Comparison of ENCODE assay signal across 34 mouse cellular contexts in genomic region chr19:55195574-55195973, GRCm38 (mm10). TPM values are rescaled to one million over a fixed set of nuclear protein-coding genes. Genes with fewer than 3 reads are reported as not detected.
A peak's percentile ranks its signal among the peaks of the same experiment; 100 is the strongest.
DNase-seq lines count a peak whose midpoint lies in the region; ATAC-seq and TF ChIP-seq lines count a peak whose summit lies in the region.
"Had no signal": no experiment of that assay in that cellular context is flagged by ENCODE, and none has a peak within 500 bp of the region (broad histone marks: within the 10 kb centered on the region; RNA-seq: fewer than 3 reads in every experiment).

No protein-coding gene starts in this region.

- TF ChIP-seq EP300 in lung, postnatal 0 days (IDR thresholded peaks at IDR 0.05): no peak

- 67% methylated on average over 3 of the region's 3 CpGs for WGBS in liver, embryonic 15.5 days (ENCODE audit: insufficient replicate concordance)
- 66% methylated on average over 3 of the region's 3 CpGs for WGBS in liver, embryonic 12.5 days (ENCODE audit: insufficient replicate concordance)
- WGBS in lung, postnatal 0 days: 43% methylated on average over 3 of the region's 3 CpGs

- DNase-seq in adrenal gland, adult (ENCODE audit: inconsistent age in 2 of 2, low spot score in 1 of 2): peak; percentile 58 to 80
- no peak for DNase-seq in adrenal gland, adult 18-20 months (ENCODE audit: low spot score in 2 of 2)
- peak; percentile 44 for DNase-seq in lung, postnatal 0 days (ENCODE audit: low spot score)
- no peak for DNase-seq in lung, postnatal 14 days
- peak; percentile 46 to 66 for DNase-seq in adrenal gland, postnatal 36 days
- no peak for DNase-seq in left cerebral cortex, adult 2 months (ENCODE audit: extremely low spot score in 1 of 2, low spot score in 2 of 2)
- DNase-seq: cerebellum, adult 11-12 months; cerebellum, adult 9-11 months; embryo, embryonic 11 days; gastrocnemius, postnatal 14 days; kidney, adult 18-20 months; kidney, postnatal 36 days had no signal

- no peak for TF ChIP-seq CTCF in lung, postnatal 0 days (IDR thresholded peaks at IDR 0.05)
- no peak for TF ChIP-seq CTCF in left cerebral cortex, adult 2 months (IDR thresholded peaks at IDR 0.05)

- H3K9ac ChIP-seq in liver, embryonic 15.5 days: no peak overlapping the region
- no peak overlapping the region for H3K9ac ChIP-seq in liver, embryonic 12.5 days
- no peak overlapping the region for H3K9ac ChIP-seq in lung, postnatal 0 days (replicated peaks; ENCODE audit: low read depth)
- H3K9ac ChIP-seq: embryonic facial prominence, embryonic 12.5 days; heart, embryonic 13.5 days; hindbrain, embryonic 14.5 days; limb, embryonic 13.5 days; midbrain, embryonic 13.5 days had no signal

- no peaks in the 10 kb centered on the region for H3K9me3 ChIP-seq in liver, embryonic 15.5 days (replicated peaks)
- H3K9me3 ChIP-seq in liver, embryonic 12.5 days (replicated peaks): no peaks in the 10 kb centered on the region
- H3K9me3 ChIP-seq in lung, postnatal 0 days (ENCODE audit: low read length): no peaks in the 10 kb centered on the region
- H3K9me3 ChIP-seq: embryonic facial prominence, embryonic 12.5 days; heart, embryonic 13.5 days; limb, embryonic 13.5 days; megakaryocyte, embryonic 14.5 days; midbrain, embryonic 13.5 days had no signal

- intact Hi-C loops in left cerebral cortex, adult 2 months (cut with DNase I): loop anchor here (10.0 kb wide), 1 partner anchor 1251 kb away; the partner anchor contains the start of genes Bbip1 and Shoc2

- H3K4me1 ChIP-seq in liver, embryonic 15.5 days (replicated peaks): peaks cover 3% of the 10 kb centered on the region; the same call in 1 of the 2 replicates
- H3K4me1 ChIP-seq in liver, embryonic 12.5 days: 0 out of 2 replicates have a peak, but pooled peaks cover 4% of the 10 kb centered on the region
- H3K4me1 ChIP-seq in lung, postnatal 0 days (ENCODE audit: insufficient read depth, low read depth, low read length): peaks cover 20% of the 10 kb centered on the region; the same call in 1 of the 2 replicates
- H3K4me1 ChIP-seq: embryonic facial prominence, embryonic 12.5 days had no signal

- H3K27me3 ChIP-seq in liver, embryonic 15.5 days: peaks cover 8% of the 10 kb centered on the region; the same call in 1 of the 2 replicates
- H3K27me3 ChIP-seq in liver, embryonic 12.5 days (replicated peaks): peaks cover 16% of the 10 kb centered on the region; the same call in 1 of the 2 replicates
- H3K27me3 ChIP-seq in lung, postnatal 0 days (replicated peaks; ENCODE audit: insufficient read depth, low read length): no peaks in the 10 kb centered on the region
- H3K27me3 ChIP-seq: embryonic facial prominence, embryonic 12.5 days; limb, embryonic 13.5 days had no signal

- no peaks in the 10 kb centered on the region for H3K36me3 ChIP-seq in liver, embryonic 15.5 days (replicated peaks)
- no peaks in the 10 kb centered on the region for H3K36me3 ChIP-seq in liver, embryonic 12.5 days
- H3K36me3 ChIP-seq in lung, postnatal 0 days (ENCODE audit: insufficient read depth, low read length): no peaks in the 10 kb centered on the region
- H3K36me3 ChIP-seq: embryonic facial prominence, embryonic 12.5 days; heart, embryonic 13.5 days; limb, embryonic 13.5 days; midbrain, embryonic 13.5 days had no signal

- H3K27ac ChIP-seq in liver, embryonic 15.5 days (replicated peaks): no peak overlapping the region
- H3K27ac ChIP-seq in liver, embryonic 12.5 days: no peak overlapping the region
- peak overlapping the region; percentile 75 for H3K27ac ChIP-seq in lung, postnatal 0 days (ENCODE audit: low read length)
- H3K27ac ChIP-seq in left cerebral cortex, adult 2 months: no peak overlapping the region
- H3K27ac ChIP-seq: embryonic facial prominence, embryonic 12.5 days; heart, embryonic 13.5 days; hindbrain, embryonic 14.5 days; limb, embryonic 13.5 days; midbrain, embryonic 13.5 days had no signal

- peak; percentile 24; the same call in 1 of the 2 replicates for ATAC-seq in liver, embryonic 15.5 days (ENCODE audit: insufficient read depth)
- no peak for ATAC-seq in liver, embryonic 12.5 days
- ATAC-seq in lung, postnatal 0 days: no peak
- ATAC-seq: activated CD4-positive, CD25-positive, alpha-beta regulatory T cell, adult 4 months; forebrain, embryonic 14.5 days; inflammation-experienced regulatory T-cells, adult 6 months; midbrain, embryonic 13.5 days had no signal

- no peak overlapping the region for H3K4me3 ChIP-seq in liver, embryonic 15.5 days (replicated peaks)
- no peak overlapping the region for H3K4me3 ChIP-seq in liver, embryonic 12.5 days
- no peak overlapping the region for H3K4me3 ChIP-seq in lung, postnatal 0 days (ENCODE audit: low read depth, low read length)
- H3K4me3 ChIP-seq in left cerebral cortex, adult 2 months: no peak overlapping the region
- H3K4me3 ChIP-seq: embryonic facial prominence, embryonic 12.5 days; heart, embryonic 13.5 days; layer of hippocampus, adult 2 months; limb, embryonic 13.5 days; megakaryocyte, embryonic 14.5 days; midbrain, embryonic 13.5 days had no signal

- H3K4me2 ChIP-seq in liver, embryonic 15.5 days: no peak overlapping the region
- H3K4me2 ChIP-seq in liver, embryonic 12.5 days: no peak overlapping the region
- H3K4me2 ChIP-seq in lung, postnatal 0 days (replicated peaks; ENCODE audit: low read depth, low read length): no peak overlapping the region
- H3K4me2 ChIP-seq: embryonic facial prominence, embryonic 12.5 days; heart, embryonic 13.5 days; hindbrain, embryonic 14.5 days; limb, embryonic 13.5 days; midbrain, embryonic 13.5 days had no signal

RNA-seq across cellular contexts. Expression of gene Tectb, which starts 15.0 kb away (rescaled TPM):
- total RNA-seq in adrenal gland, adult 18-20 months (2021): 1 to 10 TPM in 1 of 2 experiments, under 1 TPM in 1; 0.22 to 1.1 TPM
- 0.37 and 0.38 TPM in 2 replicates for polyA plus RNA-seq in liver, embryonic 15.5 days (2015; fragmentation: Nextera tagmentation; extraction: Ambion mirVana)
- 0.05 and 0.06 TPM in 2 replicates for polyA plus RNA-seq in liver, embryonic 12.5 days (2016; fragmentation: Nextera tagmentation; extraction: Ambion mirVana)
- 0.21 and 0.27 TPM in 2 replicates for polyA plus RNA-seq in lung, postnatal 0 days (2015; fragmentation: Nextera tagmentation; extraction: Ambion mirVana)
- total RNA-seq in adrenal gland, postnatal 36 days (2021): 1 to 10 TPM in 1 of 2 experiments, under 1 TPM in 1; 0.40 to 1.2 TPM
- not detected for total RNA-seq in left cerebral cortex, adult 2 months (2021)
- total RNA-seq: CH12.LX; ES-E14; granulocyte monocyte progenitor cell, adult 5-6 weeks; hematopoietic stem cell, adult 5-6 weeks; left cerebral cortex, postnatal 36 days; monocyte, adult 5-6 weeks had no signal
- polyA plus RNA-seq: activated CD4-positive, CD25-positive, alpha-beta regulatory T cell, adult 4 months; C2C12; heart, embryonic 13.5 days; inflammation-experienced regulatory T-cells, adult 6 months; kidney, embryonic 16.5 days; limb, embryonic 13.5 days; neural tube, embryonic 14.5 days had no signal

RNA-seq across cellular contexts. Expression of gene Gucy2g, which starts 45.5 kb away (rescaled TPM):
- total RNA-seq in adrenal gland, adult 18-20 months (2021): not detected
- not detected in 2 replicates for polyA plus RNA-seq in liver, embryonic 15.5 days (2015; fragmentation: Nextera tagmentation; extraction: Ambion mirVana)
- polyA plus RNA-seq in liver, embryonic 12.5 days (2016; fragmentation: Nextera tagmentation; extraction: Ambion mirVana): 0.04 TPM in 1 of 2 replicates, not detected in the other
- 0.05 and 0.18 TPM in 2 replicates for polyA plus RNA-seq in lung, postnatal 0 days (2015; fragmentation: Nextera tagmentation; extraction: Ambion mirVana)
- not detected for total RNA-seq in adrenal gland, postnatal 36 days (2021)
- total RNA-seq in left cerebral cortex, adult 2 months (2021): 1 to 10 TPM; 3.3 to 3.5 TPM
- total RNA-seq: CH12.LX; granulocyte monocyte progenitor cell, adult 5-6 weeks; hematopoietic stem cell, adult 5-6 weeks; monocyte, adult 5-6 weeks had no signal
- polyA plus RNA-seq: activated CD4-positive, CD25-positive, alpha-beta regulatory T cell, adult 4 months; embryonic facial prominence, embryonic 12.5 days; heart, embryonic 13.5 days; limb, embryonic 13.5 days; stomach, embryonic 14.5 days had no signal

RNA-seq across cellular contexts. Expression of gene Acsl5, which starts 56.2 kb away (rescaled TPM):
- 100 to 1,000 TPM; 265 to 297 TPM for total RNA-seq in adrenal gland, adult 18-20 months (2021)
- 154 and 157 TPM in 2 replicates for polyA plus RNA-seq in liver, embryonic 15.5 days (2015; fragmentation: Nextera tagmentation; extraction: Ambion mirVana)
- polyA plus RNA-seq in liver, embryonic 12.5 days (2016; fragmentation: Nextera tagmentation; extraction: Ambion mirVana): 110 and 115 TPM in 2 replicates
- polyA plus RNA-seq in lung, postnatal 0 days (2015; fragmentation: Nextera tagmentation; extraction: Ambion mirVana): 110 and 130 TPM in 2 replicates
- 100 to 1,000 TPM; 127 to 171 TPM for total RNA-seq in adrenal gland, postnatal 36 days (2021)
- 10 to 100 TPM; 52.0 to 57.0 TPM for total RNA-seq in left cerebral cortex, adult 2 months (2021)

Comparison
In these comparisons a context has a peak if more than half of its experiments do, and no peak if none do; other contexts are left out.
1. DNase-seq: peak in adrenal gland, adult (2 of 2), lung, postnatal 0 days (single experiment) and adrenal gland, postnatal 36 days (2 of 2); none in adrenal gland, adult 18-20 months (0 of 2), lung, postnatal 14 days (single experiment) and left cerebral cortex, adult 2 months (0 of 2).
2. RNA of gene Gucy2g, which starts 45.5 kb away (total RNA-seq): 3.3 to 3.5 TPM in left cerebral cortex, adult 2 months; not detected in adrenal gland, adult 18-20 months and not detected in adrenal gland, postnatal 36 days; every median in the first group is over 4 times any median in the second.